Mouse (Mus musculus) cerebellum, adult 9-10 months (tissue): ENCODE data around the gene Pde6d.

ENCODE experiments used
- DNase-seq: peaks from one replicate; pipeline ENCODE4 v3.0.0; 2022

Gene Pde6d

DNA sequence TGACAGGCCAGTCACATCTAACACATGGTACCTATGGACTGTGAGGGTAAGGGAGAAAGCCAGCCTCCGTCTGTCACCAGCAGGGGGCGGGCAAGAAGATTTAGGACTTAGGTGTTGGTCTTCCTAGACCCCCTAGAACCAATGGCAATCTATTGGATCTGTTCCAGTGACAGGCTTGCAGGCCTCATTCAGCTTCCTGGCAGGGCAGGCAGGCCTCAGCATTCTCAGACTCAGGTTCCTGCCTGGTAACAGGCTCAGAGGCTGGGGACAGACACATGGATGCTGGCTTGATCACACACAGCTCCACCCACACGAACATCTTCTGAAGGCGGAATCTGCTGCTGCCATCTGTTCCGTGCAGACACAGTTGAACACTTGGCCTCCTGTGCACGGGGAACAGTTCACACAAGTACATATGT is 81.3 kb downstream of the Pde6d start:
- DNase-seq: peak; percentile 83

DNA sequence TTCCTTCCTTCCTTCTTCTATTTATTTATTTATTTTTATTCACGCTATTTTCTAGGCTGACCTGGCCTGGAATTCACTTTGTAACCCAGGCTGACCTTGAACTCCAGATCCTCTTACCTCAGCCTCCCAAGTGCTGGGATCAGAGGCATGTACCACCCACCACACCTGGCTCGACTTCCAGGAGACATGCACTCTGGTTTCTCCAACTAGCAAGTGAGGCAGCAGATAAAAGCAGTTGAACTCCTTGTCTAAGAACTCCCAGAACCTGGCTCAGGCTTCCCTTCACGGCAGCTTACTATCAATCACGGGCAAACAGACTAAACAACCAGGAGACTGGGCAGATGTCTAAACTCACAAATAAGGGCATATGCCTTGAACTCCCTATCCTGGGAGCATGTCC is 81.7 kb downstream of the Pde6d start:
- DNase-seq: no peak

DNA sequence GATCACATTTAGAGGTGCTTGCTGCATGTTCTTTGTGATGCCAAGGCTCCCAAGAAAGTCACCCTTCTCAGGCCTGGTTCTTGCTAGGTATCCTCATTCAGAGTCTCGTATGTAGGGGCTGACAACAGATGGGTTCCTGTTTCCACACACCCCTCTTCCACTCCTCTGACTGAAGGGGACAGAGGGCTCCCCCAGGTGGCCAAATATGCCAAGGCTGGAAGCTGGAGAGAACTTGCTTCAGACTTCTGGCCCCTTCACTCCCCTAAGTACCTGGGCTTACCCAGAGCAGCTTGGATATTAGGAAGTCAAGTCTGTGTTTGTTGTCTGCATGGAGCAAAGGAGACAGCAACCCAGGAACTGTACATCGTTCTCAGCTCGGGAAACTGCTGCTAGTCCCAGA is 82.5 kb downstream of the Pde6d start:
- peak; percentile 60 for DNase-seq

DNA sequence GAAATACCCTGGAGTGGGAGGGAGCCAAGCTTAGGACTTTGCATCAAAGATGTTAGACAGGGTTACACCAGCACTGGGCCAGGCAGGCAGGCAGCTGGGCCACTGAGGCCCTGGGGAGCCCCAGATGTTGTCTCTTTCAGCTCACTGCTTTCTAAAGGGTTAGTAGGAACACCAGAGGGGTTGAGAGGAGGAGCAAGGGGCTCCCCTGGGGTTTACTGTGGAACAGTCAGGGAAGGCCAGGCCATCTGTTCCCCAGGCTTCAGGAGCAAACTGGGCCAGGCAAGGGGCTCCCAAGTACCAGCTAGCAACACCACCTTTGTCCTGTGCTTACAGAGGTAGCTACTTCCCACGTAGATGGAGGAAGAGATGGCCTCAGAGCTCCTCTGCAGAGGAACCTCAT is 83.8 kb downstream of the Pde6d start:
- DNase-seq: peak; percentile 37

DNA sequence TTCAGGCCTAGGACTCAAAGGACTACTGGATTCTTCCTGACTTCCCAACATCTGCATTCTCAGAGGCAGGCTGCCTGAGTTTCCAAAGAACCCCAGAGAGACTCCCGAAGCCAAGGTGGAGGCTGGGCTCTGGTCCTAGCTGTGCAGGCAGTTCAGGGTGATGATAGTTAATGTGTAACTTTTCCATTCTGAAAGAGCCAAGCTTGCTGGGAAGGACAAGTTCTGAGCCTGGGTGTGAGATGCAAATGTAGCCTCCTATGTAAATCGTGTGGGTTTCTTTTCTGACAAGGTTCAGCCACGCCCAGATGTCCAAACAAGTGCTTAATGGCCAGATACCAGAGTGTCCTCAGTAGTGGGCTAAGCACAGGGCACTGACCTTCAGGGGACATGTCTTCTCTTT is 84.4 kb downstream of the Pde6d start:
- no peak for DNase-seq

DNA sequence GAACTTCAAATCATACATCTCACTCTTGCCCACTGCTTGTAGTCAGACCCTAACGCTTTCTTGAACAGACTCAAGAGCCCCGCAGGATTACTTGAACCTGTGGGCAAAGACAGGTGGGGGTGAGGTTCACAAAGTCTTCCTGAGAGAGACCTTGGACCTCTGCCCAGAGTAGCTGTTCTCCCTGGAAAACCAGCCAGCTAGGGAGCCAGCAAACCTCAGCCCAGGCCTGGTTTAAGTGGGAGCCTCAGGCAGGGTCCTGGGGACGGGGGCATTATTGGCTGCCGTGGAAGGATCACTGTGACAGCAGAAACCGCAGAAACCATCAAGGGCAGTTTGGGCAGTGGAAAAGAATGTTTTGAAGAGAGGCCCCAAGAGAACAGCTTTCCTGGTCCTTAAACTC is 85.1 kb downstream of the Pde6d start:
- DNase-seq: peak; percentile 42

DNA sequence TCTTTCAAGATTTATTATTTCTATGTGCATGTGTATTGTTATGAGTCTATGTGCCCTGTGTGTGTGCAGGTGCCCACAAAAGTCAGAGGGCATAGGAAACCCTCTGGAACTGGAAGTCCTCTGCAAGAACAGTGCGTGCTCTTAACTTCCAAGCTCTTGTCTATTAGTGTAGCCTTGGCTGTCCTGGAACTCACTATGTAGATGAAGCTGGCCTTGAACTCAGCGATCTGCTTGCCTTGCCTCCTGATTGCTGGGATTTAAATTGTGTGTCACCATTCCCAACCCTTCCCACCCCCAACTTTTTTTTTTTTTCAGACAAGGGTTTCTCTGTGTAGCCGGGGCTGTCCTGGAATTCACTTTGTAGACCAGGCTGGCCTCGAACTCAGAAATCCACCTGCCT is 86.1 kb downstream of the Pde6d start:
- no peak for DNase-seq

DNA sequence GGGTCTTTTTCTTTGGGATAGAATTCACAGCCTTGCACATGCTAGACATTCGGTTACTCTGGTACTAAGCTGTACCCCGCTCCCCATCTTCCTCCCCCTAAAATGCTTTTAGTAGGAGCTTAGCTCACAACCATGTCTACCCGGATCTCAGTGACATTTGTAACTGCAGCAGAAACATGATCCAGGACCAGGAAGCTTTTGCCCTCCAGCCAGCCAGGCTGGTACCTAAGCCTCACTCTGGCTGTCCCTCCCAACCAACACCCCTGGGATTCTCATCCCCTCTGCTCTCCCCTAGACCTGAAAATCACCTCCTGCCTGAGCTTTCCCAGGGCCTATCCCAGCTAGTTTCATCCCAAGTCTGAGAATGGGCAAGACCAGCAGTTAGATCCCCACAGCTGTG is 88.6 kb downstream of the Pde6d start:
- DNase-seq: no peak
